Mouse (Mus musculus) bone marrow, adult 2 months (tissue): ENCODE measurements around the gene Zw10. TPM values are rescaled to one million over a fixed set of nuclear protein-coding genes. Genes with fewer than 3 reads are reported as not detected.

Source experiments
- H3K27ac ChIP-seq: fragments of 200-500 bp; 2 replicates; pipeline ENCODE4 v1.5.1; 2012; ENCODE audit warnings: low read depth, mild to moderate bottlenecking, control low read depth, inconsistent platforms, low read length; ENCODE audit not compliant: control insufficient read depth, poor library complexity, insufficient read depth
- H3K4me1 ChIP-seq: fragments of 200-500 bp; 2 replicates; pipeline ENCODE4 v1.6.1; 2011; ENCODE audit warnings: low read length; ENCODE audit not compliant: control insufficient read depth, insufficient read depth
- H3K4me3 ChIP-seq: fragments of 200-500 bp; replicated peaks from 2 replicates; pipeline ENCODE3; 2011; ENCODE audit warnings: mild to moderate bottlenecking, low read depth, low read length, control low read depth; ENCODE audit not compliant: control insufficient read depth
- CTCF ChIP-seq: fragments of 200-500 bp; IDR thresholded peaks from 2 replicates; pipeline ENCODE4 v1.5.1; 2011; ENCODE audit warnings: low read length, control low read depth; ENCODE audit not compliant: control insufficient read depth, insufficient read depth
- POLR2A ChIP-seq: fragments of 200-500 bp; IDR thresholded peaks from 2 replicates; pipeline ENCODE4 v1.6.1; 2011; ENCODE audit warnings: low read depth, mild to moderate bottlenecking, control low read depth, low read length, borderline replicate concordance; ENCODE audit not compliant: control insufficient read depth
- WGBS: fragments of 180-500 bp; shearing (Covaris S2); methylation state at CpG from one replicate; pipeline ENCODE4 v1.1.7; 2018; 5-methylcytosine and 5-hydroxymethylcytosine counted together
- polyA plus RNA-seq: library from polyadenylated mRNA; stranded (reverse); fragments of >200 nt; gene quantifications from 2 replicates; pipeline ENCODE4 v1.2.4, GENCODE M21; 2011; ENCODE audit warnings: low replicate concordance; ENCODE audit not compliant: missing spikeins, insufficient read depth, insufficient read length

The Zw10 gene
- 22.2 and 32.1 TPM in 2 replicates for polyA plus RNA-seq

- no peaks in the 10 kb centered on the region; the same call in 1 of the 2 replicates for H3K4me1 ChIP-seq
- no peak for TF ChIP-seq CTCF
- peak; percentile 80 for TF ChIP-seq POLR2A
- peak within 1 kb of the TSS; percentile 89 for H3K4me3 ChIP-seq
- under 1% methylated on average over 53 of the region's 53 CpGs for WGBS
- peak within 1 kb of the TSS; percentile 35; the same call in 1 of the 2 replicates for H3K27ac ChIP-seq
Measured at GRCm38 (mm10) chr9:49055333-49056205, at the start of gene Zw10. Gene Zw10 (plus strand): TSS chr9:49055613.

GRCm38 (mm10) chr9:49015824-49016223 is 39.6 kb upstream of the Zw10 start:
- H3K4me1 ChIP-seq = no peaks in the 10 kb centered on the region
- no peak overlapping the region for H3K27ac ChIP-seq
- WGBS = 83% methylated on average over 7 of the region's 7 CpGs
- no peak for TF ChIP-seq POLR2A
- TF ChIP-seq CTCF = no peak
- H3K4me3 ChIP-seq = no peak overlapping the region

- 91% methylated on average over 5 of the region's 5 CpGs for WGBS
- Histone ChIP-seq H3K27ac (no peak overlapping the region), H3K4me1 (no peaks in the 10 kb centered on the region; the same call in 1 of the 2 replicates), H3K4me3 (no peak overlapping the region)
- no peak for TF ChIP-seq CTCF
- TF ChIP-seq POLR2A = no peak
Measured at GRCm38 (mm10) chr9:49021289-49021688, 34.1 kb upstream of the Zw10 start.

- Histone ChIP-seq H3K4me3 (no peak overlapping the region), H3K4me1 (no peaks in the 10 kb centered on the region; the same call in 1 of the 2 replicates), H3K27ac (peak overlapping the region; percentile 24; the same call in 1 of the 2 replicates)
- TF ChIP-seq POLR2A (no peak), CTCF (no peak)
- 57% methylated on average over 5 of the region's 5 CpGs for whole genome bisulfite sequencing
Measured at GRCm38 (mm10) chr9:49023956-49024355, 31.5 kb upstream of the Zw10 start.

GRCm38 (mm10) chr9:49024529-49024928 is 30.9 kb upstream of the Zw10 start:
- Histone ChIP-seq H3K4me1 (no peaks in the 10 kb centered on the region; the same call in 1 of the 2 replicates), H3K4me3 (no peak overlapping the region), H3K27ac (no peak overlapping the region)
- no peak for TF ChIP-seq POLR2A
- no peak for TF ChIP-seq CTCF
- 87% methylated on average over 2 of the region's 2 CpGs for WGBS

- 82% methylated on average over 4 of the region's 4 CpGs for WGBS
- no peak overlapping the region for H3K4me3 ChIP-seq
- TF ChIP-seq CTCF = no peak
- no peak for TF ChIP-seq POLR2A
- H3K4me1 ChIP-seq = no peaks in the 10 kb centered on the region
- no peak overlapping the region for H3K27ac ChIP-seq
Measured at GRCm38 (mm10) chr9:49034764-49035163, 20.6 kb upstream of the Zw10 start.

GRCm38 (mm10) chr9:49050901-49051300 is 4.5 kb upstream of the Zw10 start:
- TF ChIP-seq POLR2A (no peak), CTCF (no peak)
- WGBS = 58% methylated on average over 5 of the region's 5 CpGs

GRCm38 (mm10) chr9:49051349-49051748 is 4.1 kb upstream of the Zw10 start:
- no peak overlapping the region for H3K27ac ChIP-seq
- TF ChIP-seq CTCF = peak; percentile 83
- no peak for TF ChIP-seq POLR2A
- no peak overlapping the region for H3K4me3 ChIP-seq
- no peaks in the 10 kb centered on the region; the same call in 1 of the 2 replicates for H3K4me1 ChIP-seq
- WGBS = 2% methylated on average over 5 of the region's 5 CpGs

More at GRCm38 (mm10) chr9:49050901-49051300, 4.5 kb upstream of the Zw10 start:
- no peak overlapping the region for H3K27ac ChIP-seq
- no peaks in the 10 kb centered on the region; the same call in 1 of the 2 replicates for H3K4me1 ChIP-seq
- no peak overlapping the region for H3K4me3 ChIP-seq

- Histone ChIP-seq H3K27ac (no peak overlapping the region), H3K4me1 (no peaks in the 10 kb centered on the region; the same call in 1 of the 2 replicates), H3K4me3 (no peak overlapping the region)
- TF ChIP-seq POLR2A = no peak
- TF ChIP-seq CTCF = no peak
- 84% methylated on average over 3 of the region's 3 CpGs for WGBS
Measured at GRCm38 (mm10) chr9:49054028-49054427, 1.4 kb upstream of the Zw10 start.
